Mouse (Mus musculus) heart, embryonic 12.5 days (tissue): ENCODE measurements at regions not wholly inside any gene's neighbourhood (a gene's known extent, or its start where the extent isn't known, plus 50 kb on each side); places are given as distances from the start of the nearest gene placed in this dataset.

Experiments used
- ATAC-seq: fragments of 200-750 bp; cut with Nextera tagmentation; 2 replicates; pipeline ENCODE4 v1.8.0; 2017; ENCODE audit warnings: moderate TSS enrichment, moderate library complexity; ENCODE audit not compliant: insufficient number of reproducible peaks, low FRiP score
- H3K27ac ChIP-seq: fragments of 300-500 bp; sonication (generic); 2 replicates; pipeline ENCODE4 v1.5.1; 2016; ENCODE audit warnings: mild to moderate bottlenecking, moderate library complexity; ENCODE audit not compliant: poor library complexity, severe bottlenecking
- H3K27me3 ChIP-seq: fragments of 300-500 bp; sonication (generic); replicated peaks from 2 replicates; pipeline ENCODE4 v1.6.1; 2016; ENCODE audit warnings: mild to moderate bottlenecking, moderate library complexity
- H3K36me3 ChIP-seq: fragments of 300-500 bp; sonication (generic); 2 replicates; pipeline ENCODE4 v1.6.1; 2016; ENCODE audit warnings: mild to moderate bottlenecking, moderate library complexity
- H3K4me1 ChIP-seq: fragments of 300-500 bp; sonication (generic); replicated peaks from 2 replicates; pipeline ENCODE4 v1.6.1; 2016; ENCODE audit warnings: mild to moderate bottlenecking
- H3K4me2 ChIP-seq: fragments of 300-500 bp; sonication (generic); 2 replicates; pipeline ENCODE4 v1.6.1; 2016; ENCODE audit warnings: mild to moderate bottlenecking, moderate library complexity
- H3K4me3 ChIP-seq: fragments of 300-500 bp; sonication (generic); 2 replicates; pipeline ENCODE4 v1.5.1; 2016; ENCODE audit warnings: mild to moderate bottlenecking
- H3K9ac ChIP-seq: fragments of 300-500 bp; sonication (generic); 2 replicates; pipeline ENCODE4 v1.6.1; 2016; ENCODE audit warnings: mild to moderate bottlenecking, moderate library complexity
- H3K9me3 ChIP-seq: fragments of 300-500 bp; sonication (generic); replicated peaks from 2 replicates; pipeline ENCODE4 v1.6.1; 2016; ENCODE audit warnings: mild to moderate bottlenecking, moderate library complexity
- WGBS: fragments of 180-500 bp; shearing (Covaris S2); methylation state at CpG from one replicate; pipeline ENCODE4 v1.1.7; 2016; 5-methylcytosine and 5-hydroxymethylcytosine counted together

GRCm38 (mm10) chr5:46488140-46488942 lies 630.9 kb upstream of the Lcorl start:
- ATAC-seq: peak; percentile 89
- Histone ChIP-seq H3K36me3 (no peaks in the 10 kb centered on the region), H3K4me1 (no peaks in the 10 kb centered on the region), H3K4me3 (no peak overlapping the region), H3K4me2 (no peak overlapping the region), H3K9ac (no peak overlapping the region), H3K27ac (peak overlapping the region; percentile 47; the same call in 1 of the 2 replicates), H3K9me3 (no peaks in the 10 kb centered on the region), H3K27me3 (no peaks in the 10 kb centered on the region)
- 29% methylated on average over 6 of the region's 6 CpGs for WGBS

- H3K36me3 ChIP-seq: no peaks in the 10 kb centered on the region
- H3K27me3 ChIP-seq: no peaks in the 10 kb centered on the region
- 80% methylated on average over 1 of the region's 1 CpGs for WGBS
- no peak overlapping the region for H3K4me3 ChIP-seq
- no peak for ATAC-seq
- no peak overlapping the region for H3K4me2 ChIP-seq
- H3K9me3 ChIP-seq: no peaks in the 10 kb centered on the region
- H3K27ac ChIP-seq: no peak overlapping the region
- H3K9ac ChIP-seq: no peak overlapping the region
- no peaks in the 10 kb centered on the region for H3K4me1 ChIP-seq
These were observed 629.4 kb upstream of the Lcorl start for GRCm38 (mm10) chr5:46486740-46487326.

GRCm38 (mm10) chr5:46456356-46456755 lies 598.9 kb upstream of the Lcorl start:
- H3K4me3 ChIP-seq: no peak overlapping the region
- no peaks in the 10 kb centered on the region for H3K4me1 ChIP-seq
- no peaks in the 10 kb centered on the region for H3K9me3 ChIP-seq
- ATAC-seq: no peak
- H3K9ac ChIP-seq: no peak overlapping the region
- 84% methylated on average over 3 of the region's 3 CpGs for WGBS
- H3K36me3 ChIP-seq: no peaks in the 10 kb centered on the region
- H3K27me3 ChIP-seq: no peaks in the 10 kb centered on the region
- no peak overlapping the region for H3K4me2 ChIP-seq
- no peak overlapping the region for H3K27ac ChIP-seq

GRCm38 (mm10) chr5:46448274-46448673 lies 590.9 kb upstream of the Lcorl start:
- Histone ChIP-seq H3K9ac (no peak overlapping the region), H3K4me2 (no peak overlapping the region), H3K36me3 (no peaks in the 10 kb centered on the region), H3K9me3 (no peaks in the 10 kb centered on the region), H3K4me3 (no peak overlapping the region), H3K27ac (no peak overlapping the region), H3K4me1 (peaks cover 6% of the 10 kb centered on the region; the same call in 1 of the 2 replicates), H3K27me3 (no peaks in the 10 kb centered on the region)
- ATAC-seq: no peak
- WGBS: 73% methylated on average over 4 of the region's 4 CpGs

GRCm38 (mm10) chr5:46445844-46446243 lies 588.4 kb upstream of the Lcorl start:
- H3K4me2 ChIP-seq: peak overlapping the region; percentile 40

GRCm38 (mm10) chr5:46445122-46445521 lies 587.7 kb upstream of the Lcorl start:
- Histone ChIP-seq H3K27ac (no peak overlapping the region), H3K27me3 (no peaks in the 10 kb centered on the region), H3K36me3 (no peaks in the 10 kb centered on the region), H3K4me2 (peak overlapping the region; percentile 40; the same call in 1 of the 2 replicates), H3K9me3 (no peaks in the 10 kb centered on the region), H3K4me3 (no peak overlapping the region), H3K9ac (no peak overlapping the region), H3K4me1 (peaks cover 6% of the 10 kb centered on the region; the same call in 1 of the 2 replicates)
- ATAC-seq: no peak
- 39% methylated on average over 7 of the region's 7 CpGs for WGBS

More at GRCm38 (mm10) chr5:46445844-46446243, 588.4 kb upstream of the Lcorl start:
- Histone ChIP-seq H3K36me3 (no peaks in the 10 kb centered on the region), H3K9ac (no peak overlapping the region), H3K9me3 (no peaks in the 10 kb centered on the region), H3K4me3 (no peak overlapping the region), H3K27me3 (no peaks in the 10 kb centered on the region), H3K4me1 (peaks cover 6% of the 10 kb centered on the region; the same call in 1 of the 2 replicates), H3K27ac (no peak overlapping the region)
- 15% methylated on average over 3 of the region's 3 CpGs for WGBS
- ATAC-seq: no peak; the same call in 1 of the 2 replicates

GRCm38 (mm10) chr5:46443805-46444340 lies 586.5 kb upstream of the Lcorl start:
- Histone ChIP-seq H3K36me3 (no peaks in the 10 kb centered on the region), H3K27ac (no peak overlapping the region), H3K4me2 (no peak overlapping the region), H3K27me3 (no peaks in the 10 kb centered on the region), H3K9ac (no peak overlapping the region), H3K4me3 (no peak overlapping the region), H3K9me3 (no peaks in the 10 kb centered on the region), H3K4me1 (peaks cover 6% of the 10 kb centered on the region; the same call in 1 of the 2 replicates)
- no peak for ATAC-seq
- 16% methylated on average over 12 of the region's 12 CpGs for WGBS

GRCm38 (mm10) chr5:46442600-46443248 lies 585.3 kb upstream of the Lcorl start:
- no peaks in the 10 kb centered on the region for H3K9me3 ChIP-seq
- H3K4me1 ChIP-seq: peaks cover 6% of the 10 kb centered on the region; the same call in 1 of the 2 replicates
- no peak overlapping the region for H3K4me3 ChIP-seq
- 84% methylated on average over 6 of the region's 6 CpGs for WGBS
- ATAC-seq: no peak
- no peak overlapping the region for H3K4me2 ChIP-seq
- H3K9ac ChIP-seq: no peak overlapping the region
- H3K27me3 ChIP-seq: no peaks in the 10 kb centered on the region
- no peaks in the 10 kb centered on the region for H3K36me3 ChIP-seq
- H3K27ac ChIP-seq: no peak overlapping the region

- ATAC-seq: no peak
- Histone ChIP-seq H3K9me3 (no peaks in the 10 kb centered on the region), H3K4me3 (no peak overlapping the region), H3K9ac (no peak overlapping the region), H3K4me1 (peaks cover 6% of the 10 kb centered on the region; the same call in 1 of the 2 replicates), H3K4me2 (no peak overlapping the region), H3K36me3 (no peaks in the 10 kb centered on the region), H3K27ac (no peak overlapping the region), H3K27me3 (no peaks in the 10 kb centered on the region)
These were observed 584.3 kb upstream of the Lcorl start for GRCm38 (mm10) chr5:46441716-46442115.

GRCm38 (mm10) chr5:46431644-46432367 lies 574.4 kb upstream of the Lcorl start:
- Histone ChIP-seq H3K4me3 (no peak overlapping the region), H3K27ac (no peak overlapping the region), H3K36me3 (no peaks in the 10 kb centered on the region), H3K4me2 (no peak overlapping the region), H3K9me3 (no peaks in the 10 kb centered on the region), H3K4me1 (no peaks in the 10 kb centered on the region), H3K9ac (no peak overlapping the region), H3K27me3 (no peaks in the 10 kb centered on the region)
- ATAC-seq: no peak
- WGBS: 55% methylated on average over 3 of the region's 3 CpGs
